Mouse (Mus musculus) cortical plate, adult 2 months (tissue): ENCODE measurements around the gene Fitm2.

Source experiments
- CTCF ChIP-seq: fragments of 200-500 bp; IDR thresholded peaks from 2 replicates; pipeline ENCODE4 v1.5.1; 2011; ENCODE audit warnings: mild to moderate bottlenecking, control low read depth, low read length; ENCODE audit not compliant: insufficient read depth; ENCODE audit errors: extremely low read depth
- POLR2A ChIP-seq: fragments of 200-500 bp; IDR thresholded peaks from 2 replicates; pipeline ENCODE4 v1.6.1; 2011; ENCODE audit warnings: mild to moderate bottlenecking, low read length, control low read depth; ENCODE audit not compliant: insufficient read depth; ENCODE audit errors: extremely low read depth

DNA sequence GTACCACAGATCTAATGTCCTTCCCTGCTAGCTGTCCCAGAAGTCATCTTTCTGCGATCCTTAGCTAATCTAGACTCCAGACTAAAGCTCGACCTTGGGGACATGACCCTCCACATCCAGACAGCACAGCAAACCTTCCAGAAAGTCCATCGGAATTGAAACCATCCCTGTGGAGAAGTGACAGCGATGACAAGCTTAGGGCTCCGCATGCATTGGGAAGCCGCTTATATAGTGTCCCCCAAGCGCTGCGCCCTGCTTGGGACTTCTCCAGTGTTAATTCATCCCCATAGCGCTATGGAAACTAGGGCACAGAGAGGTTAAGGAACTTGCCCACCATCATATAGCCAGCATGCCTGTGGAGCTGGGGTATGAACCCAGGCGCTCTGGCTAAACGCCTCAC is 9.6 kb downstream of the Fitm2 start:
- TF ChIP-seq CTCF: no peak
- TF ChIP-seq POLR2A: no peak
